Mouse (Mus musculus): ENCODE measurements around the gene Flt4. TPM values are rescaled to one million over a fixed set of nuclear protein-coding genes. Genes with fewer than 3 reads are reported as not detected.

Flt4 gene
- polyA plus RNA-seq, 1 experiment: 8.6 TPM

GRCm38 (mm10) chr11:49612154-49612553 lies 3.1 kb downstream of the Flt4 start:
- H3K27ac ChIP-seq (ENCODE audit: insufficient read depth, low read depth, low read length): no peak overlapping the region
- H3K4me1 ChIP-seq (ENCODE audit: control insufficient read depth, insufficient read depth, insufficient read length, low read length): no peaks in the 10 kb centered on the region; the same call in 1 of the 2 replicates
- H3K27me3 ChIP-seq (ENCODE audit: control insufficient read depth, insufficient read depth, low read length): peaks cover 14% of the 10 kb centered on the region
- no peak for TF ChIP-seq POLR2A (IDR thresholded peaks at IDR 0.05; ENCODE audit: low read depth, low read length)
- no peak for TF ChIP-seq CTCF (IDR thresholded peaks at IDR 0.05; ENCODE audit: extremely low read depth, insufficient read length, insufficient replicate concordance, low read depth, low read length)
- no peak overlapping the region for H3K4me3 ChIP-seq (ENCODE audit: low read depth, low read length)
- no peaks in the 10 kb centered on the region for H3K36me3 ChIP-seq (ENCODE audit: control insufficient read depth, insufficient read depth, low read length)
- 32% methylated on average over 3 of the region's 3 CpGs for WGBS

GRCm38 (mm10) chr11:49613349-49613748 lies 4.3 kb downstream of the Flt4 start:
- TF ChIP-seq CTCF (IDR thresholded peaks at IDR 0.05; ENCODE audit: extremely low read depth, insufficient read length, insufficient replicate concordance, low read depth, low read length): no peak
- TF ChIP-seq POLR2A (IDR thresholded peaks at IDR 0.05; ENCODE audit: low read depth, low read length): no peak
- H3K27ac ChIP-seq (ENCODE audit: insufficient read depth, low read depth, low read length): no peak overlapping the region
- no peak overlapping the region for H3K4me3 ChIP-seq (ENCODE audit: low read depth, low read length)
- H3K36me3 ChIP-seq (ENCODE audit: control insufficient read depth, insufficient read depth, low read length): no peaks in the 10 kb centered on the region
- H3K4me1 ChIP-seq (ENCODE audit: control insufficient read depth, insufficient read depth, insufficient read length, low read length): no peaks in the 10 kb centered on the region; the same call in 1 of the 2 replicates
- WGBS: 14% methylated on average over 10 of the region's 10 CpGs
- peaks cover 11% of the 10 kb centered on the region for H3K27me3 ChIP-seq (ENCODE audit: control insufficient read depth, insufficient read depth, low read length)

- Histone ChIP-seq H3K27ac (ENCODE audit: insufficient read depth, low read depth, low read length) (no peak overlapping the region), H3K4me1 (ENCODE audit: control insufficient read depth, insufficient read depth, insufficient read length, low read length) (no peaks in the 10 kb centered on the region), H3K27me3 (ENCODE audit: control insufficient read depth, insufficient read depth, low read length) (no peaks in the 10 kb centered on the region; the same call in 1 of the 2 replicates), H3K36me3 (ENCODE audit: control insufficient read depth, insufficient read depth, low read length) (no peaks in the 10 kb centered on the region), H3K4me3 (ENCODE audit: low read depth, low read length) (no peak overlapping the region)
- WGBS: 81% methylated on average over 10 of the region's 10 CpGs
- TF ChIP-seq POLR2A (IDR thresholded peaks at IDR 0.05; ENCODE audit: low read depth, low read length) (no peak), CTCF (IDR thresholded peaks at IDR 0.05; ENCODE audit: extremely low read depth, insufficient read length, insufficient replicate concordance, low read depth, low read length) (no peak)
Measured at GRCm38 (mm10) chr11:49615856-49616725, 7.0 kb downstream of the Flt4 start.

- Histone ChIP-seq H3K4me1 (ENCODE audit: control insufficient read depth, insufficient read depth, insufficient read length, low read length) (no peaks in the 10 kb centered on the region), H3K27me3 (ENCODE audit: control insufficient read depth, insufficient read depth, low read length) (no peaks in the 10 kb centered on the region; the same call in 1 of the 2 replicates), H3K4me3 (ENCODE audit: low read depth, low read length) (no peak overlapping the region), H3K36me3 (ENCODE audit: control insufficient read depth, insufficient read depth, low read length) (no peaks in the 10 kb centered on the region), H3K27ac (ENCODE audit: insufficient read depth, low read depth, low read length) (no peak overlapping the region)
- no peak for TF ChIP-seq CTCF (IDR thresholded peaks at IDR 0.05; ENCODE audit: extremely low read depth, insufficient read length, insufficient replicate concordance, low read depth, low read length)
- TF ChIP-seq POLR2A (IDR thresholded peaks at IDR 0.05; ENCODE audit: low read depth, low read length): no peak
- WGBS: 73% methylated on average over 8 of the region's 8 CpGs
Measured at GRCm38 (mm10) chr11:49618476-49618875, 9.4 kb downstream of the Flt4 start.

DNA sequence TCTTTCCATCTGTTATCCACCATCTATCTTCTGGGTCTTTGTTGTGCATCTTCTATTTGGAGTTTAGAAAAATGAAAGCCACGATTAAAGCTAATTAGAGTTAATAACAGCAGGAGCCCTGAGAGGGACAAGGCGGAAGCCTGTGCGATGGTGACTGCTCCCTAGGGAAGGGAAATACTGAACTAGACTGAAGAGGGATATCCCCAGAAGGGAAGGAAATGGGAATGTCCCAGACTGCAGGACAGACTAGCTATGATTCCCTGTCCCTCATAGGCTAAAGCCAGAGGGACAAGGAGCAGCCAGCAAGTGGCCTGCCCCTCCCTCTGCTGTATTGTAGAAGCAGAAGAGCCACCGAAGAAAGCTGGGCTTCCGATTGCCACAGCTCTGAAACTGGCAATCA lies 12.9 kb downstream of the Flt4 start:
- H3K4me1 ChIP-seq (ENCODE audit: control insufficient read depth, insufficient read depth, insufficient read length, low read length): no peaks in the 10 kb centered on the region
- no peak overlapping the region for H3K4me3 ChIP-seq (ENCODE audit: low read depth, low read length)
- WGBS: 82% methylated on average over 5 of the region's 5 CpGs
- no peak overlapping the region for H3K27ac ChIP-seq (ENCODE audit: insufficient read depth, low read depth, low read length)
- H3K27me3 ChIP-seq (ENCODE audit: control insufficient read depth, insufficient read depth, low read length): no peaks in the 10 kb centered on the region
- TF ChIP-seq POLR2A (IDR thresholded peaks at IDR 0.05; ENCODE audit: low read depth, low read length) (no peak), CTCF (IDR thresholded peaks at IDR 0.05; ENCODE audit: extremely low read depth, insufficient read length, insufficient replicate concordance, low read depth, low read length) (no peak)
- no peaks in the 10 kb centered on the region for H3K36me3 ChIP-seq (ENCODE audit: control insufficient read depth, insufficient read depth, low read length)

DNA sequence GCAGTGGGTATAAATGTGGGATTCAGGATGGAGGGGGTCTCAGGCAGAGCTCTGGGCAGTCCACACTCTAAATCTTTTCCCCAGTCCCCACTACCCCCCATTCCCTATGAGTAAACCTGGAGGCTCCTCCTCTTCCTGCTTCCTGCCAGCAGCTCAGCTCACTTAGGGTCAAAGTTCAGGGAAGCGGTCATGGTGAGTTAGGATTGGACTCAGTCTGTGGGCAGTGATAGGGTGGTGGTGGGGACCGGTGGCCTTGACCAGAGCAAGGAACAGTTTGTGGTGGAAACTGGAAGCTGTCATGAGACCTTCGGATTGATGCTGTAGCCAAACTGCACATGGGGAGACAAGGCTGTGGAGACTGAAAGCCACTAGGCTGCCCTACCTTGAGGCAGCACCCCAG lies 15.1 kb downstream of the Flt4 start:
- Histone ChIP-seq H3K36me3 (ENCODE audit: control insufficient read depth, insufficient read depth, low read length) (no peaks in the 10 kb centered on the region), H3K4me3 (ENCODE audit: low read depth, low read length) (no peak overlapping the region), H3K27me3 (ENCODE audit: control insufficient read depth, insufficient read depth, low read length) (no peaks in the 10 kb centered on the region), H3K4me1 (ENCODE audit: control insufficient read depth, insufficient read depth, insufficient read length, low read length) (no peaks in the 10 kb centered on the region), H3K27ac (ENCODE audit: insufficient read depth, low read depth, low read length) (no peak overlapping the region)
- WGBS: 65% methylated on average over 3 of the region's 3 CpGs
- no peak for TF ChIP-seq POLR2A (IDR thresholded peaks at IDR 0.05; ENCODE audit: low read depth, low read length)

GRCm38 (mm10) chr11:49625863-49626262 lies 16.8 kb downstream of the Flt4 start:
- Histone ChIP-seq H3K36me3 (ENCODE audit: control insufficient read depth, insufficient read depth, low read length) (no peaks in the 10 kb centered on the region), H3K27me3 (ENCODE audit: control insufficient read depth, insufficient read depth, low read length) (no peaks in the 10 kb centered on the region), H3K4me3 (ENCODE audit: low read depth, low read length) (no peak overlapping the region), H3K27ac (ENCODE audit: insufficient read depth, low read depth, low read length) (no peak overlapping the region), H3K4me1 (ENCODE audit: control insufficient read depth, insufficient read depth, insufficient read length, low read length) (no peaks in the 10 kb centered on the region)
- TF ChIP-seq CTCF (IDR thresholded peaks at IDR 0.05; ENCODE audit: extremely low read depth, insufficient read length, insufficient replicate concordance, low read depth, low read length) (no peak), POLR2A (IDR thresholded peaks at IDR 0.05; ENCODE audit: low read depth, low read length) (no peak)
- WGBS: 61% methylated on average over 15 of the region's 15 CpGs

Measured in small intestine, adult 2 months (tissue).